In the genomic region with DNA sequence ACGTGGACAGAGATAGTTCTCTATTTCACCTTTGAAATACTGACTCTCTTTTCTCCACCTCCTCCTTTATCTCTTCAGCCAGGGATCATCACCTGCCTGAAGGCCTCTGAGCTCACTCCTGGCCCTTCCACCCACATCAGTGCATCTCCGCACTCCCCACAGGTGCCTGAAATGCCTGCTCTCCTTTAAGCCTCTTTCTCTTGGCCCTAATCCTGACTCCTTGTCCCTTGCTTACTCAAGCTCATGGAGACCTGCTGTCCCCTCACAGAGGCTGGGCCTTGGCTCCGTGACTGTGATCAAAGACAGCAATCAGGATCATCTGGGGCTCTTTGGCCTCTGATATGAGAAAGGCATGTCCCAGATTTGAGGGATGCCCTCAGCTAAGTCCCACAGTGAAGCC, we compare ENCODE assay signal across 12 mouse cellular contexts.
DNase-seq lines count a peak whose midpoint lies in the region.
"Had no signal": no experiment of that assay in that cellular context is flagged by ENCODE, and none has a peak within 500 bp of the region (broad histone marks: within the 10 kb centered on the region; RNA-seq: fewer than 3 reads in every experiment).

No protein-coding gene starts in this region.

- DNase-seq in cerebellum, postnatal 10 days: peak; percentile 55 to 63
- no peak for DNase-seq in cerebellum, adult 9-11 months
- DNase-seq in heart, adult 11 months: peak; percentile 75
- DNase-seq in heart, adult 8-10 months (ENCODE audit: low spot score): no peak
- peak; percentile 54 for DNase-seq in fat pad, adult 2 months (ENCODE audit: extremely low read depth, low read depth, low spot score)
- DNase-seq: adrenal gland, adult 8-10 months; adrenal gland, postnatal 14 days; adrenal gland, postnatal 36 days; B cell, adult 2 months; cerebellum, adult 11-12 months; cerebellum, adult 2 months; cerebellum, adult 9-10 months had no signal

Comparison
In these comparisons a context has a peak if more than half of its experiments do, and no peak if none do; other contexts are left out.
1. DNase-seq: peak in cerebellum, postnatal 10 days (2 of 2), heart, adult 11 months (single experiment) and fat pad, adult 2 months (single experiment); none in cerebellum, adult 9-11 months (single experiment) and heart, adult 8-10 months (single experiment).